Mouse (Mus musculus): Measurements from ENCODE around the gene Rhobtb1. TPM values are rescaled to one million over a fixed set of nuclear protein-coding genes. Genes with fewer than 3 reads are reported as not detected.

Rhobtb1 gene
- polyA plus RNA-seq, 1 experiment from 2014 or later: 12.8 TPM

- H3K4me1 ChIP-seq (ENCODE audit: control insufficient read depth, insufficient read depth, low read length): peaks cover 8% of the 10 kb centered on the region; the same call in 1 of the 2 replicates
- H3K27ac ChIP-seq (ENCODE audit: low read depth, low read length): no peak overlapping the region
- no peaks in the 10 kb centered on the region for H3K9me3 ChIP-seq (replicated peaks; ENCODE audit: control insufficient read depth, low read length)
- H3K4me2 ChIP-seq (ENCODE audit: low read length): no peak overlapping the region
- ATAC-seq (no peak), DNase-seq (ENCODE audit: low spot score) (no peak)
- no peak overlapping the region for H3K9ac ChIP-seq (ENCODE audit: low read length)
- H3K27me3 ChIP-seq (replicated peaks; ENCODE audit: control insufficient read depth, insufficient read depth, low read length): no peaks in the 10 kb centered on the region
- H3K36me3 ChIP-seq (ENCODE audit: control insufficient read depth, insufficient read depth, low read length): no peaks in the 10 kb centered on the region
- 83% methylated on average over 5 of the region's 5 CpGs for WGBS
- no peak overlapping the region for H3K4me3 ChIP-seq (ENCODE audit: low read depth, low read length)
These were observed 59.4 kb downstream of the Rhobtb1 start for GRCm38 (mm10) chr10:69210659-69211058.

GRCm38 (mm10) chr10:69211560-69211959 is 60.3 kb downstream of the Rhobtb1 start:
- Histone ChIP-seq H3K9me3 (replicated peaks; ENCODE audit: control insufficient read depth, low read length) (0 out of 2 replicates have a peak, but pooled peaks cover 3% of the 10 kb centered on the region), H3K36me3 (ENCODE audit: control insufficient read depth, insufficient read depth, low read length) (no peaks in the 10 kb centered on the region), H3K4me3 (ENCODE audit: low read depth, low read length) (peak overlapping the region; percentile 73), H3K27ac (ENCODE audit: low read depth, low read length) (no peak overlapping the region), H3K27me3 (replicated peaks; ENCODE audit: control insufficient read depth, insufficient read depth, low read length) (no peaks in the 10 kb centered on the region), H3K9ac (ENCODE audit: low read length) (peak overlapping the region; percentile 97; the same call in 1 of the 2 replicates), H3K4me2 (ENCODE audit: low read length) (peak overlapping the region; percentile 90), H3K4me1 (ENCODE audit: control insufficient read depth, insufficient read depth, low read length) (peaks cover 8% of the 10 kb centered on the region; the same call in 1 of the 2 replicates)
- WGBS: 61% methylated on average over 8 of the region's 8 CpGs
- DNase-seq (ENCODE audit: low spot score) (no peak), ATAC-seq (no peak)

GRCm38 (mm10) chr10:69211976-69212375 is 60.7 kb downstream of the Rhobtb1 start:
- 7% methylated on average over 14 of the region's 14 CpGs for WGBS
- DNase-seq (ENCODE audit: low spot score): peak; percentile 58

GRCm38 (mm10) chr10:69212542-69213440 is 61.6 kb downstream of the Rhobtb1 start, which contains the start of gene A930033H14Rik:
Gene A930033H14Rik, minus strand, starts transcription at chr10:69213098.
- H3K27ac ChIP-seq (ENCODE audit: low read depth, low read length): peak within 1 kb of the TSS; percentile 98
- 0% methylated on average over 58 of the region's 84 CpGs for WGBS
- H3K4me3 ChIP-seq (ENCODE audit: low read depth, low read length): peak within 1 kb of the TSS; percentile 73
- H3K4me1 ChIP-seq (ENCODE audit: control insufficient read depth, insufficient read depth, low read length): peaks cover 8% of the 10 kb centered on the region; the same call in 1 of the 2 replicates
- no peaks in the 10 kb centered on the region for H3K27me3 ChIP-seq (replicated peaks; ENCODE audit: control insufficient read depth, insufficient read depth, low read length)
- peak; percentile 89 for DNase-seq (ENCODE audit: low spot score)
- peak within 1 kb of the TSS; percentile 97 for H3K9ac ChIP-seq (ENCODE audit: low read length)
- H3K9me3 ChIP-seq (replicated peaks; ENCODE audit: control insufficient read depth, low read length): 0 out of 2 replicates have a peak, but pooled peaks cover 3% of the 10 kb centered on the region
- H3K4me2 ChIP-seq (ENCODE audit: low read length): peak within 1 kb of the TSS; percentile 90
- no peaks in the 10 kb centered on the region for H3K36me3 ChIP-seq (ENCODE audit: control insufficient read depth, insufficient read depth, low read length)
- ATAC-seq: peak; percentile 92

More at GRCm38 (mm10) chr10:69211976-69212375, 60.7 kb downstream of the Rhobtb1 start:
- no peaks in the 10 kb centered on the region for H3K36me3 ChIP-seq (ENCODE audit: control insufficient read depth, insufficient read depth, low read length)
- no peak for ATAC-seq
- H3K27ac ChIP-seq (ENCODE audit: low read depth, low read length): peak overlapping the region; percentile 98
- no peaks in the 10 kb centered on the region for H3K27me3 ChIP-seq (replicated peaks; ENCODE audit: control insufficient read depth, insufficient read depth, low read length)
- H3K4me2 ChIP-seq (ENCODE audit: low read length): peak overlapping the region; percentile 90
- H3K9me3 ChIP-seq (replicated peaks; ENCODE audit: control insufficient read depth, low read length): 0 out of 2 replicates have a peak, but pooled peaks cover 3% of the 10 kb centered on the region
- H3K9ac ChIP-seq (ENCODE audit: low read length): peak overlapping the region; percentile 97
- H3K4me3 ChIP-seq (ENCODE audit: low read depth, low read length): peak overlapping the region; percentile 73
- H3K4me1 ChIP-seq (ENCODE audit: control insufficient read depth, insufficient read depth, low read length): peaks cover 8% of the 10 kb centered on the region; the same call in 1 of the 2 replicates

- Histone ChIP-seq H3K9ac (ENCODE audit: low read length) (peak overlapping the region; percentile 97), H3K4me3 (ENCODE audit: low read depth, low read length) (peak overlapping the region; percentile 73), H3K36me3 (ENCODE audit: control insufficient read depth, insufficient read depth, low read length) (no peaks in the 10 kb centered on the region), H3K9me3 (replicated peaks; ENCODE audit: control insufficient read depth, low read length) (0 out of 2 replicates have a peak, but pooled peaks cover 3% of the 10 kb centered on the region), H3K4me2 (ENCODE audit: low read length) (peak overlapping the region; percentile 90), H3K4me1 (ENCODE audit: control insufficient read depth, insufficient read depth, low read length) (peaks cover 8% of the 10 kb centered on the region; the same call in 1 of the 2 replicates), H3K27ac (ENCODE audit: low read depth, low read length) (peak overlapping the region; percentile 98), H3K27me3 (replicated peaks; ENCODE audit: control insufficient read depth, insufficient read depth, low read length) (no peaks in the 10 kb centered on the region)
- 0% methylated on average over 20 of the region's 21 CpGs for WGBS
- ATAC-seq: peak; percentile 63
- DNase-seq (ENCODE audit: low spot score): peak; percentile 65
These were observed 62.2 kb downstream of the Rhobtb1 start for GRCm38 (mm10) chr10:69213451-69213877.

- Histone ChIP-seq H3K4me3 (ENCODE audit: low read depth, low read length) (peak overlapping the region; percentile 73), H3K27me3 (replicated peaks; ENCODE audit: control insufficient read depth, insufficient read depth, low read length) (no peaks in the 10 kb centered on the region), H3K27ac (ENCODE audit: low read depth, low read length) (no peak overlapping the region), H3K36me3 (ENCODE audit: control insufficient read depth, insufficient read depth, low read length) (0 out of 2 replicates have a peak, but pooled peaks cover 5% of the 10 kb centered on the region), H3K9me3 (replicated peaks; ENCODE audit: control insufficient read depth, low read length) (0 out of 2 replicates have a peak, but pooled peaks cover 3% of the 10 kb centered on the region), H3K4me1 (ENCODE audit: control insufficient read depth, insufficient read depth, low read length) (peaks cover 8% of the 10 kb centered on the region; the same call in 1 of the 2 replicates), H3K9ac (ENCODE audit: low read length) (no peak overlapping the region), H3K4me2 (ENCODE audit: low read length) (peak overlapping the region; percentile 90)
- DNase-seq (ENCODE audit: low spot score) (peak; percentile 23), ATAC-seq (no peak)
- WGBS: 34% methylated on average over 5 of the region's 5 CpGs
These were observed 62.8 kb downstream of the Rhobtb1 start for GRCm38 (mm10) chr10:69213986-69214385.

GRCm38 (mm10) chr10:69217127-69217690 is 66.0 kb downstream of the Rhobtb1 start:
- Histone ChIP-seq H3K4me3 (ENCODE audit: low read depth, low read length) (no peak overlapping the region), H3K9ac (ENCODE audit: low read length) (no peak overlapping the region), H3K4me2 (ENCODE audit: low read length) (no peak overlapping the region), H3K9me3 (replicated peaks; ENCODE audit: control insufficient read depth, low read length) (0 out of 2 replicates have a peak, but pooled peaks cover 3% of the 10 kb centered on the region), H3K4me1 (ENCODE audit: control insufficient read depth, insufficient read depth, low read length) (peaks cover 5% of the 10 kb centered on the region; the same call in 1 of the 2 replicates), H3K36me3 (ENCODE audit: control insufficient read depth, insufficient read depth, low read length) (0 out of 2 replicates have a peak, but pooled peaks cover 5% of the 10 kb centered on the region), H3K27ac (ENCODE audit: low read depth, low read length) (no peak overlapping the region), H3K27me3 (replicated peaks; ENCODE audit: control insufficient read depth, insufficient read depth, low read length) (no peaks in the 10 kb centered on the region)
- DNase-seq (ENCODE audit: low spot score) (no peak), ATAC-seq (no peak)
- WGBS: 99% methylated on average over 4 of the region's 4 CpGs

- no peaks in the 10 kb centered on the region for H3K27me3 ChIP-seq (replicated peaks; ENCODE audit: control insufficient read depth, insufficient read depth, low read length)
- no peak overlapping the region for H3K4me2 ChIP-seq (ENCODE audit: low read length)
- no peak for DNase-seq (ENCODE audit: low spot score)
- no peak overlapping the region for H3K4me3 ChIP-seq (ENCODE audit: low read depth, low read length)
- no peak overlapping the region for H3K9ac ChIP-seq (ENCODE audit: low read length)
- peaks cover 5% of the 10 kb centered on the region; the same call in 1 of the 2 replicates for H3K4me1 ChIP-seq (ENCODE audit: control insufficient read depth, insufficient read depth, low read length)
- ATAC-seq: no peak
- H3K36me3 ChIP-seq (ENCODE audit: control insufficient read depth, insufficient read depth, low read length): 0 out of 2 replicates have a peak, but pooled peaks cover 5% of the 10 kb centered on the region
- 91% methylated on average over 14 of the region's 14 CpGs for WGBS
- H3K9me3 ChIP-seq (replicated peaks; ENCODE audit: control insufficient read depth, low read length): 0 out of 2 replicates have a peak, but pooled peaks cover 3% of the 10 kb centered on the region
- no peak overlapping the region for H3K27ac ChIP-seq (ENCODE audit: low read depth, low read length)
These were observed 67.4 kb downstream of the Rhobtb1 start for GRCm38 (mm10) chr10:69218458-69219288.

Measured in forebrain, embryonic 14.5 days (tissue).